Mouse (Mus musculus): ENCODE results near the gene Nmt2.

Gene Nmt2

GRCm38 (mm10) chr2:3283602-3284472 lies at the start of gene Nmt2:
Gene Nmt2, plus strand, starts transcription at chr2:3284212.
- DNase-seq (ENCODE audit: low spot score in 2 of 2), result peak; percentile 99 to 100

- no peak for DNase-seq (ENCODE audit: low spot score in 2 of 2)
These were observed 44.8 kb upstream of the Nmt2 start for GRCm38 (mm10) chr2:3239255-3239654.

GRCm38 (mm10) chr2:3244251-3244650 lies 39.8 kb upstream of the Nmt2 start:
- DNase-seq (ENCODE audit: low spot score in 2 of 2), result no peak

- DNase-seq (ENCODE audit: low spot score in 2 of 2), result no peak
These were observed 32.7 kb upstream of the Nmt2 start for GRCm38 (mm10) chr2:3251309-3251708.

GRCm38 (mm10) chr2:3266466-3266865 lies 17.5 kb upstream of the Nmt2 start:
- DNase-seq (ENCODE audit: low spot score in 2 of 2), result no peak

GRCm38 (mm10) chr2:3267879-3268278 lies 16.1 kb upstream of the Nmt2 start:
- DNase-seq (ENCODE audit: low spot score in 2 of 2), result no peak

GRCm38 (mm10) chr2:3273349-3273748 lies 10.7 kb upstream of the Nmt2 start:
- DNase-seq (ENCODE audit: low spot score in 2 of 2), result no peak

GRCm38 (mm10) chr2:3276106-3276505 lies 7.9 kb upstream of the Nmt2 start:
- DNase-seq (ENCODE audit: low spot score in 2 of 2), result no peak

GRCm38 (mm10) chr2:3277502-3277901 lies 6.5 kb upstream of the Nmt2 start:
- no peak for DNase-seq (ENCODE audit: low spot score in 2 of 2)

- no peak for DNase-seq (ENCODE audit: low spot score in 2 of 2)
These were observed 2.7 kb upstream of the Nmt2 start for GRCm38 (mm10) chr2:3281311-3281710.

GRCm38 (mm10) chr2:3282866-3283601 lies 978 bp upstream of the Nmt2 start:
- no peak for DNase-seq (ENCODE audit: low spot score in 2 of 2)

GRCm38 (mm10) chr2:3284473-3285180 lies 615 bp downstream of the Nmt2 start:
- peak; percentile 32 to 61 for DNase-seq (ENCODE audit: low spot score in 2 of 2)

- DNase-seq (ENCODE audit: low spot score in 2 of 2), result no peak
These were observed 1.1 kb downstream of the Nmt2 start for GRCm38 (mm10) chr2:3285181-3285530.

- DNase-seq (ENCODE audit: low spot score in 2 of 2), result no peak
These were observed 1.7 kb downstream of the Nmt2 start for GRCm38 (mm10) chr2:3285709-3286108.

GRCm38 (mm10) chr2:3286243-3286642 lies 2.2 kb downstream of the Nmt2 start:
- no peak for DNase-seq (ENCODE audit: low spot score in 2 of 2)

- no peak for DNase-seq (ENCODE audit: low spot score in 2 of 2)
These were observed 5.6 kb downstream of the Nmt2 start for GRCm38 (mm10) chr2:3289581-3289980.

GRCm38 (mm10) chr2:3292170-3292569 lies 8.2 kb downstream of the Nmt2 start:
- no peak for DNase-seq (ENCODE audit: low spot score in 2 of 2)

- no peak for DNase-seq (ENCODE audit: low spot score in 2 of 2)
These were observed 11.8 kb downstream of the Nmt2 start for GRCm38 (mm10) chr2:3295826-3296225.

GRCm38 (mm10) chr2:3305426-3306025 lies 21.5 kb downstream of the Nmt2 start:
- DNase-seq (ENCODE audit: low spot score in 2 of 2), result no peak

- DNase-seq (ENCODE audit: low spot score in 2 of 2), result no peak
These were observed 39.1 kb downstream of the Nmt2 start for GRCm38 (mm10) chr2:3323132-3323531.

GRCm38 (mm10) chr2:3324381-3325130 lies 40.5 kb downstream of the Nmt2 start:
- no peak for DNase-seq (ENCODE audit: low spot score in 2 of 2)

Measured in urinary bladder, postnatal 4 days (tissue).